Mouse (Mus musculus): ENCODE measurements around the gene Cnmd.

DNA sequence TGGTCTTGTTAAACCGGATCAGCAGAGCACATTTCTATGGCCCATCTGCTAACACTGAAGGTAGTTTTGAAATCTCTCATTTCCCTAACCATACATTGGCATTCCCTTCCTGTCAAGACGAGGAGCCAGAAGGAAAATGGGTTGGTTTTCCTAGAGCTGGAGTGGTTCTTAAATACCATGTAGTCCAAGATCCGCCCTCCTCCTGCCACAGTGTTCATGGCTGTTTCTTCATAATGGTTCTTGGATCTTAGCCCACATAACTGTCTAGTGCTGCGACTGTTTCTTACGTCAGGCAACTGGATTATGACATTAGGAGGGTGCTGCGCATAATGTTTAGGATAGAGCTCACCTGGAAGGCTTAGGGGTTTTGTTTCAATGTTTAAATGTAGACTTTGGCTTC, 29.6 kb downstream of the Cnmd start:
- TF ChIP-seq USF1 (IDR thresholded peaks at IDR 0.05; ENCODE audit: low read depth, low read length) (no peak), SMC3 (IDR thresholded peaks at IDR 0.05; ENCODE audit: low read depth, low read length) (no peak), POLR2A (IDR thresholded peaks at IDR 0.05; ENCODE audit: low read depth, low read length) (no peak), CTCF (conservative IDR thresholded peaks at IDR 0.05 in 1 of 2, IDR thresholded peaks at IDR 0.05 in 1 of 2; ENCODE audit: low read depth in 2 of 2, low read length in 2 of 2) (no peak), EP300 (IDR thresholded peaks at IDR 0.05; ENCODE audit: low read length) (no peak), KAT2A (IDR thresholded peaks at IDR 0.05; ENCODE audit: insufficient replicate concordance, low read length) (no peak), E2F4 (IDR thresholded peaks at IDR 0.05; ENCODE audit: insufficient replicate concordance, low read depth, low read length) (no peak), ZKSCAN1 (IDR thresholded peaks at IDR 0.05; ENCODE audit: borderline replicate concordance, low read depth, low read length) (no peak)
